Mouse (Mus musculus): ENCODE measurements at regions not wholly inside any gene's neighbourhood (a gene's known extent, or its start where the extent isn't known, plus 50 kb on each side); places are given as distances from the start of the nearest gene placed in this dataset.

GRCm38 (mm10) chr16:74984207-74984606, 572.6 kb upstream of the Robo2 start:
- peak; percentile 35 to 41 for DNase-seq

GRCm38 (mm10) chr16:74966099-74966498, 554.5 kb upstream of the Robo2 start:
- no peak for DNase-seq

GRCm38 (mm10) chr16:74929739-74930138, 518.1 kb upstream of the Robo2 start:
- no peak for DNase-seq

- peak; percentile 17 to 18 for DNase-seq
These were observed 489.2 kb upstream of the Robo2 start for GRCm38 (mm10) chr16:74900835-74901234.

- no peak for DNase-seq
These were observed 476.1 kb upstream of the Robo2 start for GRCm38 (mm10) chr16:74887724-74888123.

GRCm38 (mm10) chr16:74878603-74879002, 467.0 kb upstream of the Robo2 start:
- no peak for DNase-seq

- DNase-seq = no peak
These were observed 462.1 kb upstream of the Robo2 start for GRCm38 (mm10) chr16:74873756-74874155.

- no peak for DNase-seq
These were observed 446.1 kb upstream of the Robo2 start for GRCm38 (mm10) chr16:74857752-74858151.

- DNase-seq = no peak
These were observed 428.4 kb upstream of the Robo2 start for GRCm38 (mm10) chr16:74840006-74840405.

GRCm38 (mm10) chr16:74814386-74814785, 402.8 kb upstream of the Robo2 start:
- DNase-seq = no peak

GRCm38 (mm10) chr16:74809154-74809825, 397.7 kb upstream of the Robo2 start:
- DNase-seq = no peak

- DNase-seq = no peak
These were observed 395.1 kb upstream of the Robo2 start for GRCm38 (mm10) chr16:74806775-74807174.

GRCm38 (mm10) chr16:74801296-74801695, 389.7 kb upstream of the Robo2 start:
- peak; percentile 9 to 11 for DNase-seq

- no peak for DNase-seq
These were observed 384.7 kb upstream of the Robo2 start for GRCm38 (mm10) chr16:74796303-74796653.

- DNase-seq = no peak
These were observed 384.0 kb upstream of the Robo2 start for GRCm38 (mm10) chr16:74795360-74796302.

- DNase-seq = no peak
These were observed 373.9 kb upstream of the Robo2 start for GRCm38 (mm10) chr16:74785365-74786119.

GRCm38 (mm10) chr16:74780388-74780787, 368.8 kb upstream of the Robo2 start:
- DNase-seq = no peak

GRCm38 (mm10) chr16:74768264-74768663, 356.6 kb upstream of the Robo2 start:
- DNase-seq = no peak

GRCm38 (mm10) chr16:74756720-74757345, 345.2 kb upstream of the Robo2 start:
- no peak for DNase-seq

GRCm38 (mm10) chr16:74750900-74751299, 339.3 kb upstream of the Robo2 start:
- no peak for DNase-seq

GRCm38 (mm10) chr16:74749006-74749405, 337.4 kb upstream of the Robo2 start:
- no peak for DNase-seq

- DNase-seq = no peak
These were observed 331.9 kb upstream of the Robo2 start for GRCm38 (mm10) chr16:74743512-74743911.

All from layer of hippocampus, postnatal 36 days (tissue).